Mouse (Mus musculus): ENCODE results near the gene Pip4k2a. TPM values are rescaled to one million over a fixed set of nuclear protein-coding genes. Genes with fewer than 3 reads are reported as not detected.
A peak's percentile ranks its signal among the peaks of the same experiment; 100 is the strongest.

Pip4k2a gene
- polyA plus RNA-seq, 1 experiment from 2014 or later = 26.4 TPM

- Histone ChIP-seq H3K27me3 (replicated peaks) (no peaks in the 10 kb centered on the region), H3K4me3 (no peak overlapping the region), H3K9ac (no peak overlapping the region), H3K27ac (no peak overlapping the region), H3K9me3 (replicated peaks) (no peaks in the 10 kb centered on the region), H3K36me3 (peaks cover 74% of the 10 kb centered on the region), H3K4me2 (no peak overlapping the region), H3K4me1 (no peaks in the 10 kb centered on the region)
- WGBS (ENCODE audit: insufficient replicate concordance) = 89% methylated on average over 5 of the region's 5 CpGs
- no peak for ATAC-seq
These were observed 149.8 kb downstream of the Pip4k2a start for GRCm38 (mm10) chr2:18848074-18848629.

- 89% methylated on average over 6 of the region's 6 CpGs for WGBS (ENCODE audit: insufficient replicate concordance)
These were observed 155.4 kb downstream of the Pip4k2a start for GRCm38 (mm10) chr2:18842527-18842926.

GRCm38 (mm10) chr2:18841051-18841450, 156.9 kb downstream of the Pip4k2a start:
- 91% methylated on average over 8 of the region's 8 CpGs for WGBS (ENCODE audit: insufficient replicate concordance)
- no peaks in the 10 kb centered on the region for H3K9me3 ChIP-seq (replicated peaks)
- H3K4me3 ChIP-seq = no peak overlapping the region
- peaks cover 52% of the 10 kb centered on the region for H3K36me3 ChIP-seq
- H3K9ac ChIP-seq = no peak overlapping the region
- no peak overlapping the region for H3K27ac ChIP-seq
- H3K4me1 ChIP-seq = no peaks in the 10 kb centered on the region
- no peaks in the 10 kb centered on the region for H3K27me3 ChIP-seq (replicated peaks)
- no peak overlapping the region for H3K4me2 ChIP-seq
- no peak for ATAC-seq

More at GRCm38 (mm10) chr2:18842527-18842926, 155.4 kb downstream of the Pip4k2a start:
- H3K4me2 ChIP-seq = no peak overlapping the region
- H3K36me3 ChIP-seq = peaks cover 63% of the 10 kb centered on the region
- H3K9ac ChIP-seq = no peak overlapping the region
- no peaks in the 10 kb centered on the region for H3K27me3 ChIP-seq (replicated peaks)
- no peak overlapping the region for H3K4me3 ChIP-seq
- no peak for ATAC-seq
- no peaks in the 10 kb centered on the region for H3K4me1 ChIP-seq
- H3K9me3 ChIP-seq (replicated peaks) = no peaks in the 10 kb centered on the region
- H3K27ac ChIP-seq = no peak overlapping the region

- Histone ChIP-seq H3K4me2 (no peak overlapping the region), H3K27me3 (replicated peaks) (no peaks in the 10 kb centered on the region)
- WGBS (ENCODE audit: insufficient replicate concordance) = 78% methylated on average over 4 of the region's 4 CpGs
These were observed 158.4 kb downstream of the Pip4k2a start for GRCm38 (mm10) chr2:18839532-18839931.

GRCm38 (mm10) chr2:18835266-18835908, 162.5 kb downstream of the Pip4k2a start:
- no peak for ATAC-seq
- H3K9ac ChIP-seq = no peak overlapping the region

More at GRCm38 (mm10) chr2:18839532-18839931, 158.4 kb downstream of the Pip4k2a start:
- H3K27ac ChIP-seq = no peak overlapping the region
- H3K4me1 ChIP-seq = no peaks in the 10 kb centered on the region
- peaks cover 38% of the 10 kb centered on the region for H3K36me3 ChIP-seq
- no peak overlapping the region for H3K4me3 ChIP-seq
- no peak overlapping the region for H3K9ac ChIP-seq
- ATAC-seq = no peak
- no peaks in the 10 kb centered on the region for H3K9me3 ChIP-seq (replicated peaks)

GRCm38 (mm10) chr2:18833024-18833590, 164.8 kb downstream of the Pip4k2a start:
- Histone ChIP-seq H3K4me1 (no peaks in the 10 kb centered on the region), H3K4me3 (no peak overlapping the region)

More at GRCm38 (mm10) chr2:18835266-18835908, 162.5 kb downstream of the Pip4k2a start:
- H3K27me3 ChIP-seq (replicated peaks) = no peaks in the 10 kb centered on the region
- H3K9me3 ChIP-seq (replicated peaks) = no peaks in the 10 kb centered on the region
- H3K4me3 ChIP-seq = no peak overlapping the region
- 61% methylated on average over 12 of the region's 12 CpGs for WGBS (ENCODE audit: insufficient replicate concordance)
- no peak overlapping the region for H3K27ac ChIP-seq
- H3K36me3 ChIP-seq = peaks cover 3% of the 10 kb centered on the region; the same call in 1 of the 2 replicates
- no peak overlapping the region for H3K4me2 ChIP-seq
- H3K4me1 ChIP-seq = no peaks in the 10 kb centered on the region

GRCm38 (mm10) chr2:18831031-18831774, 166.7 kb downstream of the Pip4k2a start:
- ATAC-seq = no peak
- Histone ChIP-seq H3K4me3 (no peak overlapping the region), H3K4me2 (no peak overlapping the region), H3K36me3 (no peaks in the 10 kb centered on the region), H3K27ac (no peak overlapping the region), H3K9me3 (replicated peaks) (no peaks in the 10 kb centered on the region), H3K27me3 (replicated peaks) (no peaks in the 10 kb centered on the region), H3K9ac (no peak overlapping the region), H3K4me1 (no peaks in the 10 kb centered on the region)
- 55% methylated on average over 6 of the region's 6 CpGs for WGBS (ENCODE audit: insufficient replicate concordance)

More at GRCm38 (mm10) chr2:18833024-18833590, 164.8 kb downstream of the Pip4k2a start:
- Histone ChIP-seq H3K27me3 (replicated peaks) (no peaks in the 10 kb centered on the region), H3K27ac (no peak overlapping the region), H3K9me3 (replicated peaks) (no peaks in the 10 kb centered on the region), H3K9ac (no peak overlapping the region), H3K36me3 (no peaks in the 10 kb centered on the region), H3K4me2 (no peak overlapping the region)
- WGBS (ENCODE audit: insufficient replicate concordance) = 66% methylated on average over 9 of the region's 9 CpGs
- no peak for ATAC-seq

- Histone ChIP-seq H3K27me3 (replicated peaks) (peaks cover 5% of the 10 kb centered on the region; the same call in 1 of the 2 replicates), H3K9me3 (replicated peaks) (no peaks in the 10 kb centered on the region), H3K27ac (no peak overlapping the region), H3K9ac (no peak overlapping the region), H3K4me2 (no peak overlapping the region), H3K4me3 (no peak overlapping the region), H3K36me3 (no peaks in the 10 kb centered on the region), H3K4me1 (peaks cover 18% of the 10 kb centered on the region)
- 34% methylated on average over 9 of the region's 9 CpGs for WGBS (ENCODE audit: insufficient replicate concordance)
- ATAC-seq = no peak
These were observed 175.2 kb downstream of the Pip4k2a start for GRCm38 (mm10) chr2:18822711-18823110.

- 23% methylated on average over 18 of the region's 18 CpGs for WGBS (ENCODE audit: insufficient replicate concordance)
- 0 out of 2 replicates have a peak overlapping the region, but pooled peaks have one; percentile 30 for H3K27ac ChIP-seq
- H3K4me3 ChIP-seq = peak overlapping the region; percentile 52
- H3K4me1 ChIP-seq = peaks cover 18% of the 10 kb centered on the region
- no peaks in the 10 kb centered on the region for H3K9me3 ChIP-seq (replicated peaks)
- ATAC-seq = peak; percentile 49; the same call in 1 of the 2 replicates
- peak overlapping the region; percentile 71 for H3K4me2 ChIP-seq
- H3K36me3 ChIP-seq = no peaks in the 10 kb centered on the region
- H3K9ac ChIP-seq = peak overlapping the region; percentile 56
- H3K27me3 ChIP-seq (replicated peaks) = peaks cover 5% of the 10 kb centered on the region; the same call in 1 of the 2 replicates
These were observed 176.2 kb downstream of the Pip4k2a start for GRCm38 (mm10) chr2:18821451-18822379.

- H3K9ac ChIP-seq = no peak overlapping the region
- H3K4me3 ChIP-seq = no peak overlapping the region
- H3K9me3 ChIP-seq (replicated peaks) = no peaks in the 10 kb centered on the region
- H3K27ac ChIP-seq = no peak overlapping the region
- H3K4me2 ChIP-seq = no peak overlapping the region
- peaks cover 5% of the 10 kb centered on the region; the same call in 1 of the 2 replicates for H3K27me3 ChIP-seq (replicated peaks)
- H3K4me1 ChIP-seq = peaks cover 18% of the 10 kb centered on the region
- WGBS (ENCODE audit: insufficient replicate concordance) = 63% methylated on average over 7 of the region's 7 CpGs
- ATAC-seq = no peak
- H3K36me3 ChIP-seq = no peaks in the 10 kb centered on the region
These were observed 178.4 kb downstream of the Pip4k2a start for GRCm38 (mm10) chr2:18819520-18819919.

GRCm38 (mm10) chr2:18816036-18816435, 181.9 kb downstream of the Pip4k2a start:
- Histone ChIP-seq H3K4me3 (no peak overlapping the region), H3K36me3 (no peaks in the 10 kb centered on the region), H3K9me3 (replicated peaks) (no peaks in the 10 kb centered on the region), H3K9ac (no peak overlapping the region), H3K4me2 (no peak overlapping the region), H3K27me3 (replicated peaks) (peaks cover 13% of the 10 kb centered on the region; the same call in 1 of the 2 replicates), H3K27ac (no peak overlapping the region), H3K4me1 (no peaks in the 10 kb centered on the region; the same call in 1 of the 2 replicates)
- 71% methylated on average over 2 of the region's 2 CpGs for WGBS (ENCODE audit: insufficient replicate concordance)
- ATAC-seq = no peak

Measured in liver, embryonic 12.5 days (tissue).